Mouse (Mus musculus) central nervous system, embryonic 18 days (tissue): Measurements from ENCODE around the gene Pon1. TPM values are rescaled to one million over a fixed set of nuclear protein-coding genes. Genes with fewer than 3 reads are reported as not detected.

Experiments used
- polyA plus RNA-seq: library from polyadenylated mRNA; depleted of rRNA; stranded (reverse); fragments of >200 nt; gene quantifications from 2 replicates; pipeline ENCODE4 v1.2.3, GENCODE M21; 2012; rRNA removed

The Pon1 gene
- polyA plus RNA-seq: 0.36 TPM in 2 replicates

GRCm38 (mm10) chr6:5193693-5194092 lies at the start of gene Pon1:
Gene Pon1 (minus strand): TSS chr6:5193946.

Other genes starting within 250 kb of the Pon1 start
- gene Pon3, start 62.3 kb upstream of the Pon1 start, polyA plus RNA-seq: 1.6 and 2.1 TPM in 2 replicates
- 11.3 and 11.8 TPM in 2 replicates for gene Pon2, start 104.5 kb upstream of the Pon1 start, polyA plus RNA-seq
- 11.3 and 12.5 TPM in 2 replicates for gene Asb4, start 189.4 kb upstream of the Pon1 start, polyA plus RNA-seq